Mouse (Mus musculus) ZHBTc4 (cell line): ENCODE data around the gene Crxos.

Experiments
- DNase-seq: peaks from one replicate; pipeline ENCODE4 v3.0.0-alpha.2; 2011; ENCODE audit warnings: low read depth, low spot score

Gene Crxos

DNA sequence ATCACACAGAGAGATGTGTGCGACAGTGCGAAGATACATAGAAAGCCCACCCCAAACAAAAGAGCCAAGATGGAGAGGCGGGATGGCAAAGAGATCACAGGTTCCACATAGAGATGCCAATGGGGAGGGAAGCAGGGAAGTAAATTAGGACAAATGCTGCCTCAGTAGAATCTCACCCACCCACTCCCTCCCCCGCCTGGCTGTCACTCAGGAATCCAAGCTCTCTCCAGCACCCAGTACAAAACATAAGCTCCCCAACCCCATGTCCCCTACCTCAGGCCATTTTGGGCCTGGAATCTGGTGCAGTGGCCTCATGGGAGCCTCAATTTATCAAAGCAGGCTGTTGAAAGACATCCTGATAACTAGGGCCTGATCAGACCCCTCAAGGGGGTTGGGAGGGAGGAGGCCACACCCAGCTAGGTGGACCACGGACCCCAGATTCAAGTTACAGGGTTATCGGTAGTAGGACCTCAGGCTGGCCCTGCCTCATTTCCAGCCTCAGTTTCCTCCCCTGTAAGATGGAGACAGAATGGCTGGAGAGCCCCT lies 38.3 kb downstream of the Crxos start:
- DNase-seq = no peak

DNA sequence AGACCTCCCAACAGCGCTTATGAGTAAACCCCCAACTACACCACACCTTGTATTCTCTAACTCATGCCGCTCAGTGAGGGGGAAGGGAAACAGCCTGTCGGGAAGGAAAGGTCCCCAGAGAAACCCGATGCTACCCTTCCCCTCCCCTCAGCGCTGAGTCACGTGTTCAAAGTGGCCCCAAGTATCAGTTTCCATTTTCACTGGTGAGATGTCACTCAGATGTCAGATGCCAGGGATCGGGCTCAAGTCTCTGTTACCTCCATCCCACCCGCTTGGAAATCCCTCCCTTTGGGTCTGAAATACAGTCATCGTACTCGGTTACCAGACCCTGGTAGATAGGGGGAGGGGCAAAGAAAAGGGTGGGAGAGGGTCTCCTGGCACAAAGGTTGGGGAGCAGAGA lies 39.4 kb downstream of the Crxos start:
- DNase-seq = peak; percentile 53

DNA sequence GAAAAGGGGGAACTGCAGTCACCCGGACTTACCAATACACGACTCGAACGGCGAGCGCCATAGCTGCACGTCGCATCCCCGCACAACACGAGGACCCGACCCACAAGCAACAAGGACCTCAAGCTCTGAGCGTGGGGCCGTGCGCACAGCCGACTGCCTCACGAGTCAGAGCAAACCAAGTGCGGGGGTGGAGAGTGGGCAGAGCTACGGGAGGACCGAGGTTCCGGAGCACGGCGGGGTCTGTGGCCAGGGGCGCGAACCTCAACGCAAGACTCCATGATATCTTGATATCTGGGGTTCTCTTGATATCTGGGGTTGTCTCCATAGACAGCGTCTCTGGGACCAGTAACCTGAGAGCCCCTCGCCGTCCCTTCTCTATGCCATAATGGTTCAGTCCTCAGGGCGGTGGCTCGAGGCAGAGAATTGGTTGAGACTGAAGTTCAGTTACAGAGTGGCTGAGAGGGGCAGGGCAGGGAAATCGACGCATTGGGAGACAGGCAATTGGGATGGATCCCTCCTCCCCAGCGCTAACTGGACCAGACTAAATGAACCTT lies 39.9 kb downstream of the Crxos start, which contains the start of gene Selenow:
Selenow (minus strand) TSS at position 183 of the 554 bp plus-strand sequence.
- peak; percentile 97 for DNase-seq

DNA sequence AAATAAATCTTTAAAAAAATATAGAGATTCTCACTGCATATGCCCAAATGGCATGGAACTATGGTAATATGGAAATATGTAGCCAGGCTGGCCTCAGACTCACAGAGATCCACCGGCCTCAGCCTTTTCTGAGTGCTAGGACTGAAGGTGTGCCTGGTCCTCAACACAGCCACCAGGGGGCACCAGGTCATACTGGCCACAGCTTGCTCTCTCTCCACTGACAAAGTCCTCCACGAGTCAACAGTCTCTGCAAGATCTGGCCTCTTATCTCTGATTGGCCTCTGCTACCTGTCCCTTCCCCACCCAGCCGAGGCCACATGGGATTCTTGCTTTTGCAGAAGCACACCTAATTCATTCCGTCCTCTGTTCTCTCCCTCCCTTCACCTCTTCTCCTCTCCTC lies 47.5 kb downstream of the Crxos start:
- DNase-seq = peak; percentile 82

DNA sequence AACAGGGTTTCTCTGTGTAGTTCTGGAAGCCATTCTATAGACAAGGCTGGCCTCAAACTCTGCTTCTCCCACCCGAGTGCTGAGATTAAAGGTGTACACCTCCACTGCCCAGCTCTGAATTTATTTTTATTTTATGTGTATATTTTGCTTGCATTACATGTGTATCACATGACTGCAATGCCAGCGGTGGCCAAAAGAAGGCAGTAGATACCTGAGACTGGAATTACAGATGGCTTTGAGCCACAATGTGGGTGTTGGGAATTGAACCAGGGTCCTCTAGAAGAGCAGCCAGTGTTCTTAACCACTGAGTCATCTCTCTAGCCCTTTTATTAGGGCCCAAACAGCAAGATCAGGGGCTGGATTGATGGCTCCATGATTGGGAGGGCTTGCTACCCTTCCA lies 48.1 kb downstream of the Crxos start:
- peak; percentile 67 for DNase-seq

DNA sequence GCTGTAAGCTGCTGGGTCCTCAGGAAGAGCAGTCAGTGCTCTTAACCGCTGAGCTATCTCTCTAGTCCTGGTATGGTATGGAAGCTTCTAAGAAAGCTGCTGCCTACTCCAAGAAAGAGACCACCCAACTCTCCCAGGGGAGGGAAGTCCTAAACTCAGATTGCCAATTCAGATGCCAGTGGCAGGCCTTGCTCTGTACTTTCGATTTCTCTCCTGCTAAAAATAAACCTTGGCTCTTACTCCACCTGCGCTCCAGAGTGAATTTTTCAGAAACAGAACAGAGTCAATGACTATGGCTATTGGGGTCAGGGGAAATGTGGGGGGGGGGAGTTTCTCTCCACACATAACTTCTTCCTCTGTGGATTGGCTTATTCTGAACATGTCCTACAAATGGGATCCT lies 49.2 kb downstream of the Crxos start:
- DNase-seq = no peak

DNA sequence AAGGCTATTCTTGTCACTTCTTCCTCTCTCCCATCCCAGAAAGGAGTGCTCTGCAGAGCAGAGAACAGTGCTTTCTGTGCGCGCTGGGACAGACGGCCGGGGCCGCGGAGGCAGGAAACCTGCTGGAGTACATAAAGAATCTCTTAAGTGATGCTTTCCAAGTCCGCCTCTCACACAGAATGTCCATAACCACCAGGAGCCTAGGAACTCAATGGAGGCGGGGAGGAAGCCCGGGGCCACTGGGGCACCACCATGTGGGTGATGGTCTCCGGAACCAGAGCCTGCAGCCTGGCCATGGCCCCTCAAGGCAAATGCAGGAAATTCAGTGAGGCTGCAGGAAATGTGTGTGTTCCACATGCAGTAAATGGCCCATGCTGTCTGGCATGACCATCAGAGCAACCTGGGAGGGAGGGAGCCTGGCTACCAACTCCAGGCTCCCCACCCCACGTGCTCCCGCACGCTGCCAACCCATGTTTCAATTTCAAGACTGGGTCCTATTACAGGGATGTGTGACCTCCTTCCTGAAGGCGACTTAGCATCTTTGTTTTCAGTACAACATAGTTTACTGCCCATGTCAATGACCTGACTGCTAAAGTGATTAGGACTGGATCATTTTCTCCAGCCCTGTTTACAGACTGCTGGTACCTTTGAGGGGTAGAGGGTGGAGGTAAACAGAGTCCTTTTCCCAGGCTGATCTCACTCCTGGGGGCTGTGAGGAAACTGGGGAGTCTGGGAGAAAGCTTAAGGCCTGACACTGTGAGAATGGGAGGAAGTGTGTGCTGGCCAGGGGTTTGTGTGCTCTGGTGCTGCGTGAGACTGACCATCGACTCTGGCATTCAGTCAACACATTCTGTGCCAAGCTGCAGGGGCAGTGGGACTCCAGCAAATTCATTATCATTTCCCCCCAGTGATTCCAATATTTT lies 51.3 kb downstream of the Crxos start:
- no peak for DNase-seq

DNA sequence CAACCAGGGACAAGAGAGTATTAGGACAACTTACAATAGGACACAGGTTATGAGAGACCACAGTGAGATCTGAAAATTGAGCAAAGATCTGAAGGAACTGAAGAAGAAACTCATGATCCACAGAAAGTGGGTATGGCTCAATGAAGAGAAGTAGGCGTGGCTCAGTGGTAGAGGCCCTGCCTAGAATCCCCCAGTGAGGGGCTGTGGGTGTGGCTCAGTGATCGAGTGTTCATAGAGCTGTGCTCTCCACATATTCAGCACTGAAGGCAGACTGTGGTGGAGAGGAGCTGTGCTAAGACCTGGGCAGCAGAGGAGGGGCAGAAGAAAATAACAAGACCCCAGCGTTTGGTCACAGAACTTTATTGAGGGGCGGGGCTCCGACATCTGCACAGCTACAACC lies 55.1 kb downstream of the Crxos start:
- DNase-seq = peak; percentile 71

DNA sequence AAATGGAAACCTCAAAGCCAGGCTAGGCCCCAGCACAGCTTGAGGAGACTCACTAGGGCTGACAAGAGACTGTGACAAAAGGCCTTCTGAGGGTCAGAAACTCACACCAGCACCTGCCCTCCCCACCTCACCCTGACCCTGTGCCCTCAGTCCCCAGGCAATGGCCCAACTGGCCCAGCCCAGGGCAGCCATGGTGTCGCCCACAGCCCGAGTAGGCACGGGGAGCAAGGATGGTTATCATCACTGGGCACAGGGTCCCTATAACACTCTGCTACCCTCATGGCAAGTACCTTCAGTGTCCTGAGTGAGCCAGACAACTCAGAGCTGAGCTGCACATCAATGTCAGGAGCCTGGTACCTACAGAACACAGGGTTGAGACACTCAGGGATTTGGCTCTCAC lies 56.2 kb downstream of the Crxos start:
- no peak for DNase-seq

DNA sequence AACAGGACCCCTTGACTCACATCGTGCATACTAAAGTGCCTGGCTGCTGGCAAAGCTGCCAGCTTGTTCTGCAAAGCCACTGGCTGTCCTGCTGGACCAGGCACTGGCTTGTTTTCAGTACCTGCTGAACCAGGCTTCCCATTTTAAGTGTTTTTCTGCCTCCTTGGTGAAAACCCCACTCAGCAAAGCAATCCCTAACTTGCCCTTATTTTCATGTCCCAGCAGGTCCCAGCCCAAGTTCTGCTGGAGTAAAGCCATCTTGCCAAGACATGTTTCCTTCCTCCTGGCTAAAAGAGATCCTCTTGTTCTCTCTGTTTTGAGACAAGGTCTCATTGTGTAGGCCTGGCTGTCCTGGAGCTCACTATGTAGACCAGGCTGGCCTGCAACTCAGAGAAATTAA lies 61.9 kb downstream of the Crxos start:
- DNase-seq = no peak

DNA sequence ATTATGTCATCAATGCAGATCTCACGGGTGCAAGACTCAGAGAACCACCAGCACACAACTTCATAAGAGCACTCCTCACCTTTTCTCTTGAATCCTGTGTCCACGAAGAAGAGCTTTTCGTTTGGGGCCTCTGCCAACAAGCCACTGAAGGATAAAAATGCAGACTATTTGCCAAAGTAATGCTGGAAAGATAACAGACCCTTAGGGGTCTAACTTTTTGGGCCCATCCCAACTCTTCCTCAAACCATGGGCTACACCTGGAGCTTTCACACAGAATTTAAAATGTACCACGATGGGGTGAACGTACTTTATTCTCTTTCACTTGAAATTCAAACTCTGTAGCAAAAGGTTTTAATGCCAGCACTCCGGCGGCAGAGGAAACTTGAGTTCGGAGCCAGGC lies 62.8 kb downstream of the Crxos start:
- DNase-seq = no peak

DNA sequence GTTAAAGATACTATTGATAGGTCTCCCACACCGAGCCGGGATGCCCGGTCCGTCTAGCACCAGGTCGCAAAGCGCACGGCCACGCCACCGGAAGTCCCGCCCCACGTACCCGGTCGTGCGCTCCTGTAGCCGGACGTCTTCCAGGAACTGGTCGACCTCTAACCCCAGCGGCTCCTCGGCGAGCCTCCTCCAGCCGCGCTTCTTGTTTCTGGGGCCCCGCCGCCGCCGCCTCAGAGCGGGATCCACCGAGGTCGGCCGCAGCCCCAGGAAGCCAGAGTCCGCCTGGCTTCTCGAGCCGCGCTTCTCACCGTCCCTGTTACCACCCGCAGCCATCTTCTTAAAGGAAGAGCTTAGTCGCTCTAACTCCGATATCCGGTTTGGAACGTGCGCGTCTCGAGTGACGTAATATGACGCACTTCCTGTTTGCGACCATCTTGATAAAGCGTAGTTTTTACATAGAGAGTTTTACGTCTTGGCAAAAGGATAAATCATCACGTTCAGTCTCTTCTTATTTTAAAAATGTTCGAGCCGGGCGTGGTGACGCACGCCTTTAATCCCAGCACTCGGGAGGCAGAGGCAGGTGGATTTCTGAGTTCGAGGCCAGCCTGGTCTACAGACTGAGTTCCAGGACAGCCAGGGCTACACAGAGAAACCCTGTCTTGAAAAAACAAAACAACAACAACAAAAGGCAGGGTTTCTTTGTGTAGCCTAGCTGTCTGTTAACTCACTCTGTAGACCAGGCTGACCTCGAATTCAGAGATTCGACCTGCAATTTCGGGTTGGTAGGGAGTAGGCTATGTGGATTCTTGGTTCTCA lies 63.5 kb downstream of the Crxos start, which contains the start of gene Nop53:
Nop53 (minus strand) TSS at position 354 of the 816 bp plus-strand sequence.
- DNase-seq = peak; percentile 97

DNA sequence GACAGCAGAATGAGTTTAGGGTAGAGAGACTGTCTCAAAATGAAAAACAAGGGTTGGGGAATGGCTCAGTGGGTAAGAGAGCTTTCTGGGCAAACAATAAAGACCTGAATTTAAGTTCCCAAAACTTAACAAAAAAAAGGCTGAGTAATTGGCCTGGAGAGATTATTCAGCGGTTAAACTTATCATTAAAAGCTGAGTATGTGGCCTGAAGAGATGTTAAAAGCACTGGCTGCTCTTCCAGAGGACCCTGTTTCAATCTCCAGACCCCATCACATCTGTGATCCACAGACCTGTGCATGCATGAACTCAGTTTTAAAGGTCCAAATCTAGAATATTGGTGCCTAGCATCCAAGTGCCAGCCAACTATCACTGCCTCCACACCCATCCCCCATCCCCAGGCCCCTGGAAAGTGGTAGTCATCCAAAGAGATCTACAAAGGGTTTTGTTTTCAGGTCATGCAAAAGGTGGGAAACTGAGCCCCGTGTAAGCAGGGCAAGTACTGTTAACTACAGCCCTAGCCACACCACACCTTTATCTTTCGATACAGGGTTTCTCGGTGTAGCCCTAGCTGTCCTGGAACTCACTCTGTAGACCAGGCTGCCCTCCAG lies 65.3 kb downstream of the Crxos start:
- DNase-seq = no peak

DNA sequence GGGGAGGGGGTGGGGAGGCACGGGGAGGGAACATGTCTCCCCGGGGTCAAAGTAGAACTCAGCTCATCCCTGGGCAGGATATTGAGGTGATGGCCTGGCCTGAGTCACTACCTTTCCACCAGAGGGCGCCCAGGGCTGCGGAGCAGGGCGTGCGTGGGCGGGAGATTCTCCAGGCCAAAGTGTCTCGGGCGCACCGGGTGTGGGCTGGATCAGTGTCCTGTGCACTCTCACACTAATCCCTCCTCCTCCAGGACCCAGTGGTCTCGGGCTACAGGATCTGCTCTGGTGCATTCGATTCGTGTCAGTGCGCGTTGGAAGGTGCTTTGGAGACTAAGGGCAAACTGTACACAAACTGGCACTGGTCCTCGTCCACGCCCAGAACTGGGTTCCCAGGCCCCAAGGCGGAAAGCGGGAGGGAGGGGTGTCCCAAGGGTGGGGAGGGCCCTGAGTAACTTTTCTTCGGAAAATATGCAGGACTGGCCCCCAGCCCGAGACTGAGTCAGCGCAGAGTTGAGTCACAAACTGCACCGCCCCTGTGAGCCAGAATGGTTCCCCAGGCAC lies 66.0 kb downstream of the Crxos start:
- DNase-seq = peak; percentile 96

DNA sequence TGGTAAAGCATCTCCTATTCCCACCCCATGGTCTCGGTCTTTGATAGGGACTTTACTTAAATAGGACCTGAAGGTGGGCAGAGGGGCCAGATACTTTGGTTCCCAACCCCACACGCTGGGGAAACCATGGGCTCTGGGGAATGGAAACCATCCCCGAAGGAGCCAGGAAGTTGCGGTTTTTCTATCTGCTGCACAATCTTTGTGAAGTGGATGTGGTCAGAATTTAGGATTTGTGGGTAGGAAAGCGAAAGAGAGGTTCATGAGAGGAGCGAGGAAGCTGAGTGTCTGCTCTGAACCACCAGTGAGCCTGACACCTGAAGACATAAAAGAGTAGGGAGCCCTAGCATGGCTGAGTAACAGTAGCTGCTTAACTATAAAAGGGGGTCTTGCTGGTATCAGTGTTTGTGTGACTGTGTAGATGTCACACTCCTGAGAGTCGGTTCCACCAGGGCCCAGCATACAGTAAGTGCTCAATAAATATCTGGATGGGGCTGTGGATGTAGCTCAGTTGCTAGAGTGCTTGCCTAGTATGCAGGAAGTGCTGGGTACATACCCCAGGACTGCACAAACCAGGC lies 66.9 kb downstream of the Crxos start:
- no peak for DNase-seq

DNA sequence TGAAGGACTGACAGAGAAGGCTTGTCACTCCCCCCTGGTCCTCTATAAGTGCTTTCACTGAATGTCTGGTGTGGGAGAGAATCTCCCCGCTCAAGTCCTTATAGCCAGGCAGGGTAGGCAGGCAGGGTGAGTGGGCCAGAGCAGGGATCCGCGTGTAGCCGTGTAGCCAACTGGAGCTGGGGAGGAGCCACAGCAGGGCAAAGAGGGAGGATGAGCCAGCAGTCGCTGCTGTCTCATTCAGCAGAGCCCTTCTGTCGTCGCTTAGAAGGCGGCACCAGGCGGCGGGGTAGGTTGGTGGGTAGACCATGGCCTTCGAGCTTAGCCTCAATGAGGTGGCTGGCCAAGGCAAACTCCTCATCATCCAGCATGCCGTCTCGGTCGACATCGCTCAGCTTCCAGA lies 67.6 kb downstream of the Crxos start:
- no peak for DNase-seq

DNA sequence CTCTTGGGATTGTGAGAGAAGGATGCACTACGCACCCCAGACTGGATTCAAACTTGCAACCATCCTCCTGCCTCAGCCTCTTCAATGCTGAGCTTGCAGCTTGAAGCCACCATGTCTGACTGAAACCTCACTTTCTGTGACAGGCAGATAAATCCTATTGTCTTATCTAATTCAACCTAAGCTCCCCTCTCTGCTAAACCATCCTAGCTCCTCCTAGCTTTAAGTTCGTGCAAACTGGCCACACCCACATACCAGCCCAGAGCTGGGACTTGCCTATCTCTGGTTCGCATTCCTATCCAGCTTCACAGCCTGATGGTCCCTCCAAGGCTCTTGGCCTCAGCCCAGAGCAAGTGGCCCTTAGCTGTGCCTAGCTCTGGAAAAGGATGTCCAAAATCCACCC lies 70.0 kb downstream of the Crxos start:
- DNase-seq = peak; percentile 58
